In the genomic region with DNA sequence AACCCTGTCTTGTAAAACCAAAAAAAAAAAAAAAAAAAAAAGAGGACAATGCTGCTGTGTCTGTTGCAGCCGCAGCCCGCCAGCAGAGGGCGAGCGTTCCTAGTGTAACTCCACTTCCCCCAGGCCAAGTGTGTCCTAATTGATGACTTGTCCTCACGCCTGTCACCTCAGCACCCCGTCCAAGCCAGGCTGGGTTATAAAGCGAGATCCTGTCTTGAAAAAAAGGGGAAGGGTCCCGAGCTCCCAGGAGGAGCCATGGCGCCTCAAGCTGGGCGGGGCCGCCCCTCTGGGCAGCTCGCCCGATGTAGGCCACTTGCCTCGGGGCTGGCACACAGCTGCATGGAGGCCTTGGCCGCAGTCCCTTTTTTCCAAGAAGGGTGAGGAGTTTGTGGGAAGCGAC, we compare ENCODE assay signal across 8 mouse cellular contexts. TPM values are rescaled to one million over a fixed set of nuclear protein-coding genes. Genes with fewer than 3 reads are reported as not detected.
DNase-seq lines count a peak whose midpoint lies in the region; ATAC-seq and TF ChIP-seq lines count a peak whose summit lies in the region.

No protein-coding gene starts in this region.

- peak; percentile 95 for DNase-seq in 3134 (ENCODE audit: extremely low read depth, insufficient read length, low spot score)
- peak; percentile 91 for DNase-seq in adrenal gland, postnatal 25 days
- peak; percentile 88 to 91 for DNase-seq in heart, adult 2 months
- DNase-seq in kidney, adult 18-20 months, result peak; percentile 89
- peak; percentile 56 to 73 for DNase-seq in spleen, adult 2 months (ENCODE audit: low read depth in 1 of 2, low spot score in 2 of 2)

- TF ChIP-seq CTCF in heart, adult 2 months (IDR thresholded peaks at IDR 0.05), result peak; percentile 81
- peak; percentile 91 for TF ChIP-seq CTCF in spleen, adult 2 months (IDR thresholded peaks at IDR 0.05; ENCODE audit: extremely low read depth, insufficient read depth, insufficient read length, insufficient replicate concordance)

- no peak overlapping the region for H3K9ac ChIP-seq in embryonic facial prominence, embryonic 12.5 days
- H3K9ac ChIP-seq in heart, adult 2 months (ENCODE audit: low read depth, low read length), result no peak overlapping the region
- H3K9ac ChIP-seq in limb, embryonic 13.5 days, result peak overlapping the region; percentile 39; the same call in 1 of the 2 replicates
- H3K9ac ChIP-seq in midbrain, embryonic 16.5 days (ENCODE audit: low read depth, low read length), result 0 out of 2 replicates have a peak overlapping the region, but pooled peaks have one; percentile 20

- H3K4me2 ChIP-seq in embryonic facial prominence, embryonic 12.5 days (replicated peaks), result no peak overlapping the region
- peak overlapping the region; percentile 41 for H3K4me2 ChIP-seq in limb, embryonic 13.5 days (replicated peaks)
- no peak overlapping the region for H3K4me2 ChIP-seq in midbrain, embryonic 16.5 days (ENCODE audit: low read length)

- H3K27ac ChIP-seq in embryonic facial prominence, embryonic 12.5 days, result no peak overlapping the region
- H3K27ac ChIP-seq in heart, adult 2 months, result peak overlapping the region; percentile 85
- H3K27ac ChIP-seq in limb, embryonic 13.5 days, result no peak overlapping the region
- H3K27ac ChIP-seq in midbrain, embryonic 16.5 days (ENCODE audit: low read length), result no peak overlapping the region
- no peak overlapping the region for H3K27ac ChIP-seq in spleen, adult 2 months (ENCODE audit: insufficient read depth, low read length)

- no peak overlapping the region for H3K4me3 ChIP-seq in embryonic facial prominence, embryonic 12.5 days
- H3K4me3 ChIP-seq in heart, adult 2 months, result 0 out of 2 replicates have a peak overlapping the region, but pooled peaks have one; percentile 34
- no peak overlapping the region for H3K4me3 ChIP-seq in limb, embryonic 13.5 days
- no peak overlapping the region for H3K4me3 ChIP-seq in midbrain, embryonic 16.5 days (ENCODE audit: low read depth, low read length)
- H3K4me3 ChIP-seq in spleen, adult 2 months (ENCODE audit: extremely low read depth, insufficient read depth, insufficient read length), result no peak overlapping the region

- no peak for TF ChIP-seq POLR2A in heart, adult 2 months (IDR thresholded peaks at IDR 0.05; ENCODE audit: insufficient read depth, low read depth, low read length)
- TF ChIP-seq POLR2A in spleen, adult 2 months (IDR thresholded peaks at IDR 0.05; ENCODE audit: low read depth, low read length), result no peak

- H3K79me2 ChIP-seq in heart, adult 2 months (replicated peaks; ENCODE audit: control insufficient read depth, insufficient read depth, low read length), result no peaks in the 10 kb centered on the region

- 26% methylated on average over 16 of the region's 16 CpGs for WGBS in embryonic facial prominence, embryonic 12.5 days
- WGBS in heart, adult 2 months, result 5% methylated on average over 16 of the region's 16 CpGs
- WGBS in limb, embryonic 13.5 days, result 23% methylated on average over 16 of the region's 16 CpGs
- 24% methylated on average over 15 of the region's 16 CpGs for WGBS in midbrain, embryonic 16.5 days
- 32% methylated on average over 16 of the region's 16 CpGs for WGBS in spleen, adult 2 months

- H3K9me3 ChIP-seq in embryonic facial prominence, embryonic 12.5 days, result no peaks in the 10 kb centered on the region
- H3K9me3 ChIP-seq in limb, embryonic 13.5 days, result no peaks in the 10 kb centered on the region
- no peaks in the 10 kb centered on the region for H3K9me3 ChIP-seq in midbrain, embryonic 16.5 days (replicated peaks; ENCODE audit: control insufficient read depth, low read length, poor library complexity, severe bottlenecking)

- ATAC-seq in embryonic facial prominence, embryonic 12.5 days (ENCODE audit: insufficient number of reproducible peaks, insufficient read depth, low FRiP score, low TSS enrichment), result 0 out of 2 replicates have a peak, but pooled peaks have one; percentile 47
- peak; percentile 26 for ATAC-seq in limb, embryonic 13.5 days (ENCODE audit: low FRiP score, low read depth)
- peak; percentile 51 for ATAC-seq in midbrain, embryonic 16.5 days

- peaks cover 26% of the 10 kb centered on the region for H3K4me1 ChIP-seq in embryonic facial prominence, embryonic 12.5 days
- peaks cover 29% of the 10 kb centered on the region for H3K4me1 ChIP-seq in heart, adult 2 months (ENCODE audit: control insufficient read depth, insufficient read depth, low read length)
- peaks cover 34% of the 10 kb centered on the region for H3K4me1 ChIP-seq in limb, embryonic 13.5 days
- H3K4me1 ChIP-seq in midbrain, embryonic 16.5 days (ENCODE audit: control insufficient read depth, insufficient read depth, low read length), result no peaks in the 10 kb centered on the region; the same call in 1 of the 2 replicates
- no peaks in the 10 kb centered on the region for H3K4me1 ChIP-seq in spleen, adult 2 months (ENCODE audit: control insufficient read depth, insufficient read depth, insufficient read length)

- intact Hi-C loops in heart, adult 2 months (cut with DNase I), result loop anchor here (1.0 to 5.0 kb wide), 2 partner anchors 26 to 97 kb away; a partner anchor contains a TSS

- peak; percentile 57; the same call in 1 of the 2 replicates for TF ChIP-seq EP300 in heart, adult 2 months (IDR thresholded peaks at IDR 0.05; ENCODE audit: insufficient read depth, low read depth, low read length)

- no peaks in the 10 kb centered on the region for H3K27me3 ChIP-seq in embryonic facial prominence, embryonic 12.5 days
- no peaks in the 10 kb centered on the region for H3K27me3 ChIP-seq in heart, adult 2 months (ENCODE audit: control insufficient read depth, insufficient read depth, low read length)
- H3K27me3 ChIP-seq in limb, embryonic 13.5 days, result no peaks in the 10 kb centered on the region
- H3K27me3 ChIP-seq in midbrain, embryonic 16.5 days (ENCODE audit: control insufficient read depth, insufficient read depth, low read depth, low read length), result no peaks in the 10 kb centered on the region
- no peaks in the 10 kb centered on the region for H3K27me3 ChIP-seq in spleen, adult 2 months (ENCODE audit: control insufficient read depth, insufficient read depth, low read length)

- peaks cover 33% of the 10 kb centered on the region for H3K36me3 ChIP-seq in embryonic facial prominence, embryonic 12.5 days
- H3K36me3 ChIP-seq in heart, adult 2 months (ENCODE audit: control insufficient read depth, insufficient read depth, low read length), result peaks cover 2% of the 10 kb centered on the region; the same call in 1 of the 2 replicates
- H3K36me3 ChIP-seq in limb, embryonic 13.5 days, result peaks cover 47% of the 10 kb centered on the region
- H3K36me3 ChIP-seq in midbrain, embryonic 16.5 days (ENCODE audit: control insufficient read depth, insufficient read depth, low read length), result peaks cover 12% of the 10 kb centered on the region
- peaks cover 14% of the 10 kb centered on the region for H3K36me3 ChIP-seq in spleen, adult 2 months (ENCODE audit: control insufficient read depth, insufficient read depth, low read length)

RNA-seq across cellular contexts. Expression of a gene that starts 7.1 kb away (rescaled TPM):
- total RNA-seq in adrenal gland, postnatal 25 days (2021), result 26.5 and 28.7 TPM in 2 replicates
- polyA plus RNA-seq in embryonic facial prominence, embryonic 12.5 days (2016; fragmentation: Nextera tagmentation; extraction: Ambion mirVana), result 23.0 and 25.0 TPM in 2 replicates
- 10 to 100 TPM; 16.6 to 20.5 TPM for total RNA-seq in heart, adult 2 months (2021)
- polyA plus RNA-seq in heart, adult 2 months (2012; rRNA removed), result 18.4 and 19.8 TPM in 2 replicates
- polyA plus RNA-seq in limb, embryonic 13.5 days (2015; fragmentation: Nextera tagmentation; extraction: Ambion mirVana), result 23.6 and 25.0 TPM in 2 replicates
- 11.8 and 12.5 TPM in 2 replicates for polyA plus RNA-seq in midbrain, embryonic 16.5 days (2015; fragmentation: Nextera tagmentation; extraction: Ambion mirVana)
- 26.3 and 33.3 TPM in 2 replicates for polyA plus RNA-seq in spleen, adult 2 months (2012; rRNA removed)

RNA-seq across cellular contexts. Expression of a gene that starts 9.3 kb away (rescaled TPM):
- total RNA-seq in adrenal gland, postnatal 25 days (2021), result 17.3 and 23.3 TPM in 2 replicates
- 9.6 and 10.7 TPM in 2 replicates for polyA plus RNA-seq in embryonic facial prominence, embryonic 12.5 days (2016; fragmentation: Nextera tagmentation; extraction: Ambion mirVana)
- total RNA-seq in heart, adult 2 months (2021), result 10 to 100 TPM; 15.6 to 16.3 TPM
- polyA plus RNA-seq in heart, adult 2 months (2012; rRNA removed), result 15.3 and 18.4 TPM in 2 replicates
- 1.5 and 1.7 TPM in 2 replicates for polyA plus RNA-seq in limb, embryonic 13.5 days (2015; fragmentation: Nextera tagmentation; extraction: Ambion mirVana)
- 4.0 and 5.9 TPM in 2 replicates for polyA plus RNA-seq in midbrain, embryonic 16.5 days (2015; fragmentation: Nextera tagmentation; extraction: Ambion mirVana)
- polyA plus RNA-seq in spleen, adult 2 months (2012; rRNA removed), result 15.1 and 20.2 TPM in 2 replicates

RNA-seq across cellular contexts. Expression of a gene that starts 16.5 kb away (rescaled TPM):
- total RNA-seq in adrenal gland, postnatal 25 days (2021), result 167 and 192 TPM in 2 replicates
- polyA plus RNA-seq in embryonic facial prominence, embryonic 12.5 days (2016; fragmentation: Nextera tagmentation; extraction: Ambion mirVana), result 62.2 and 64.4 TPM in 2 replicates
- 10 to 100 TPM; 22.1 to 28.3 TPM for total RNA-seq in heart, adult 2 months (2021)
- polyA plus RNA-seq in heart, adult 2 months (2012; rRNA removed), result 37.2 and 42.9 TPM in 2 replicates
- polyA plus RNA-seq in limb, embryonic 13.5 days (2015; fragmentation: Nextera tagmentation; extraction: Ambion mirVana), result 58.5 and 59.4 TPM in 2 replicates
- 5.7 and 6.5 TPM in 2 replicates for polyA plus RNA-seq in midbrain, embryonic 16.5 days (2015; fragmentation: Nextera tagmentation; extraction: Ambion mirVana)
- polyA plus RNA-seq in spleen, adult 2 months (2012; rRNA removed), result 383 and 496 TPM in 2 replicates

RNA-seq across cellular contexts. Expression of a gene that starts 26.0 kb away (rescaled TPM):
- 62.5 and 64.7 TPM in 2 replicates for total RNA-seq in adrenal gland, postnatal 25 days (2021)
- polyA plus RNA-seq in embryonic facial prominence, embryonic 12.5 days (2016; fragmentation: Nextera tagmentation; extraction: Ambion mirVana), result 108 and 117 TPM in 2 replicates
- 10 to 100 TPM; 30.4 to 31.8 TPM for total RNA-seq in heart, adult 2 months (2021)
- polyA plus RNA-seq in heart, adult 2 months (2012; rRNA removed), result 51.8 and 51.9 TPM in 2 replicates
- polyA plus RNA-seq in limb, embryonic 13.5 days (2015; fragmentation: Nextera tagmentation; extraction: Ambion mirVana), result 98.8 and 105 TPM in 2 replicates
- 224 and 231 TPM in 2 replicates for polyA plus RNA-seq in midbrain, embryonic 16.5 days (2015; fragmentation: Nextera tagmentation; extraction: Ambion mirVana)
- polyA plus RNA-seq in spleen, adult 2 months (2012; rRNA removed), result 67.8 and 83.4 TPM in 2 replicates

RNA-seq across cellular contexts. Expression of a gene that starts 30.3 kb away (rescaled TPM):
- total RNA-seq in adrenal gland, postnatal 25 days (2021), result 109 and 113 TPM in 2 replicates
- 169 TPM in 2 replicates for polyA plus RNA-seq in embryonic facial prominence, embryonic 12.5 days (2016; fragmentation: Nextera tagmentation; extraction: Ambion mirVana)
- 100 to 1,000 TPM; 120 to 128 TPM for total RNA-seq in heart, adult 2 months (2021)
- polyA plus RNA-seq in heart, adult 2 months (2012; rRNA removed), result 81.7 and 153 TPM in 2 replicates
- polyA plus RNA-seq in limb, embryonic 13.5 days (2015; fragmentation: Nextera tagmentation; extraction: Ambion mirVana), result 151 and 152 TPM in 2 replicates
- polyA plus RNA-seq in midbrain, embryonic 16.5 days (2015; fragmentation: Nextera tagmentation; extraction: Ambion mirVana), result 182 and 191 TPM in 2 replicates
- 46.4 and 69.8 TPM in 2 replicates for polyA plus RNA-seq in spleen, adult 2 months (2012; rRNA removed)

Comparison
In these comparisons a context has a peak if more than half of its experiments do, and no peak if none do; other contexts are left out.
1. H3K9ac ChIP-seq: peak in limb, embryonic 13.5 days (single experiment) and midbrain, embryonic 16.5 days (single experiment); none in embryonic facial prominence, embryonic 12.5 days (single experiment) and heart, adult 2 months (single experiment).
2. Peak in every context shown above with its lines, with median percentiles within 50 percentile points of each other: DNase-seq and ATAC-seq.